Comparison of ENCODE assay signal across 8 mouse cellular contexts in the genomic region with DNA sequence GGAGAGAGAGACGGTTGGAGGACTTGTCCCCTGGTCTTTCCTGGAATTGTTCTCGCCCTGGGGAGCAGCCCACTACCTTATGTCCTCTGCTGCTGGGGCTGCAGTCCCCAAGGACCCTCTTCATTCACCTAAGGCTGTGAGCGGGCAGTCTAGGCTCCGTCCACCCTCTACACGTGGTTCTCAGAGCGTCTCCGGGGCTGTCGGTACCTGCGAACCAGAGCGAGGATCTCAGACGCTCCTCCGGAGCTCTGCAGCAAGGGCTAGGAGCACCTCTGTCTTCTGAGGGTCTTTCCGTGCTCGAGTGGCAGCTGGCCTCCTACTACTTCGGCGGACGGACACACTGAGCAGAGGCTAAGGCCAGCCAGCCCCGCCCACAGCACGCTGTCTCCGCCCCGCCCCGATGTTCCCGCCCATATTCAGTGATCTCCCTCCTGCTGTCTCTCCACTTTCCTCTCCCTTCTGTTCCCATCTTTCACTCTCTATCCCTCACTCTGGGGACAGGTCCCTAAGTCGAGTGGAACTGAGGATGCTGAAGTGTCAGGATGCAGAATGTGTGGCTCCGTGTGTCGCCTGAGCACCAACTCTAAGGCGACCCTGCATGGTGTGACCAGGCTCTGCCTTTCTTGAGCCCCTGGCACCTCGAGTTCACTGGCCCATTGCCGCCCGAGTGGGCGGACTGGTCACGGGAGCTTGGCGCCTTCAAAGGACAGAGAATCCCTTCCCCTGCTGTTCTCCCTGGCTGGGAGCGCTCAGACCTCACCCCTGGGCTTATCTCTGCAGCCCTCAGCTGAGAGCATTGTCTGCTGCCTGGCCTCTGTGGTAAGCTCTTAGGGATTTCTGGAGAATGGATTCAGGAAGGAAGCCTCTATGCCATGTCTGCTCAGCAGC. TPM values are rescaled to one million over a fixed set of nuclear protein-coding genes. Genes with fewer than 3 reads are reported as not detected.
DNase-seq lines count a peak whose midpoint lies in the region; ATAC-seq and TF ChIP-seq lines count a peak whose summit lies in the region.

A gene (minus strand): TSS at position 350 of the 888 bp plus-strand sequence.

- intact Hi-C loops in gastrocnemius, postnatal 36 days (cut with DNase I): no loop called here

- no peaks in the 10 kb centered on the region for H3K36me3 ChIP-seq in intestine, embryonic 16.5 days (ENCODE audit: control insufficient read depth, insufficient read depth, low read length)
- H3K36me3 ChIP-seq in liver, postnatal 0 days (replicated peaks; ENCODE audit: insufficient read depth, low read length): no peaks in the 10 kb centered on the region

- no peak within 1 kb of the TSS for H3K27ac ChIP-seq in cortical plate, adult 2 months (ENCODE audit: insufficient read depth, low read length)
- no peak within 1 kb of the TSS for H3K27ac ChIP-seq in intestine, embryonic 16.5 days (ENCODE audit: low read length)
- 0 out of 2 replicates have a peak within 1 kb of the TSS, but pooled peaks have one; percentile 1 for H3K27ac ChIP-seq in liver, postnatal 0 days (ENCODE audit: low read depth)

- H3K4me1 ChIP-seq in cortical plate, adult 2 months (ENCODE audit: control insufficient read depth, insufficient read depth, low read length): no peaks in the 10 kb centered on the region
- H3K4me1 ChIP-seq in intestine, embryonic 16.5 days (ENCODE audit: control insufficient read depth, insufficient read depth, low read length): peaks cover 15% of the 10 kb centered on the region
- peaks cover 18% of the 10 kb centered on the region for H3K4me1 ChIP-seq in liver, postnatal 0 days (ENCODE audit: insufficient read depth)

- H3K9ac ChIP-seq in intestine, embryonic 16.5 days (ENCODE audit: low read depth, low read length): peak within 1 kb of the TSS; percentile 76
- peak within 1 kb of the TSS; percentile 62 for H3K9ac ChIP-seq in liver, postnatal 0 days (replicated peaks)

- H3K4me2 ChIP-seq in intestine, embryonic 16.5 days (ENCODE audit: low read depth, low read length): peak within 1 kb of the TSS; percentile 99
- H3K4me2 ChIP-seq in liver, postnatal 0 days (ENCODE audit: low read depth, low read length): peak within 1 kb of the TSS; percentile 81

- H3K27me3 ChIP-seq in intestine, embryonic 16.5 days (replicated peaks; ENCODE audit: control insufficient read depth, insufficient read depth, low read length): no peaks in the 10 kb centered on the region
- H3K27me3 ChIP-seq in liver, postnatal 0 days (ENCODE audit: insufficient read depth, low read length): peaks cover 11% of the 10 kb centered on the region

- DNase-seq in thymus, postnatal 25 days: peak; percentile 20
- DNase-seq in thymus, adult 18-20 months: no peak
- DNase-seq in gastrocnemius, postnatal 36 days: peak; percentile 21 to 45
- DNase-seq in liver, postnatal 0 days: peak; percentile 87
- peak; percentile 74 for DNase-seq in neural tube, embryonic 10.5 days (ENCODE audit: extremely low spot score, low spot score)
- no peak for DNase-seq in left cerebral cortex, adult 9 months (ENCODE audit: low spot score in 2 of 2)

- TF ChIP-seq CTCF in cortical plate, adult 2 months (IDR thresholded peaks at IDR 0.05; ENCODE audit: extremely low read depth, insufficient read depth, low read length): no peak
- no peak for TF ChIP-seq CTCF in liver, postnatal 0 days (IDR thresholded peaks at IDR 0.05; ENCODE audit: low read depth)

- no peak for TF ChIP-seq POLR2A in cortical plate, adult 2 months (IDR thresholded peaks at IDR 0.05; ENCODE audit: extremely low read depth, insufficient read depth, low read length)

- TF ChIP-seq EP300 in liver, postnatal 0 days (IDR thresholded peaks at IDR 0.05; ENCODE audit: low read depth): no peak

- ATAC-seq in intestine, embryonic 16.5 days: peak; percentile 94
- peak; percentile 94 for ATAC-seq in liver, postnatal 0 days

- under 1% methylated on average over 34 of the region's 34 CpGs for WGBS in intestine, embryonic 16.5 days
- 2% methylated on average over 33 of the region's 34 CpGs for WGBS in liver, postnatal 0 days (ENCODE audit: insufficient replicate concordance)

- H3K9me3 ChIP-seq in intestine, embryonic 16.5 days (ENCODE audit: control insufficient read depth, low read length): no peaks in the 10 kb centered on the region
- no peaks in the 10 kb centered on the region for H3K9me3 ChIP-seq in liver, postnatal 0 days (ENCODE audit: low read length)

- peak within 1 kb of the TSS; percentile 35 for H3K4me3 ChIP-seq in cortical plate, adult 2 months (ENCODE audit: insufficient read depth, low read length)
- H3K4me3 ChIP-seq in intestine, embryonic 16.5 days (ENCODE audit: low read length): peak within 1 kb of the TSS; percentile 66
- H3K4me3 ChIP-seq in liver, postnatal 0 days (ENCODE audit: low read depth, low read length): peak within 1 kb of the TSS; percentile 50

RNA-seq across cellular contexts. Expression of the gene that starts here (rescaled TPM):
- polyA plus RNA-seq in cortical plate, adult 2 months (2012; rRNA removed): 0.04 and 0.13 TPM in 2 replicates
- 1 to 10 TPM; 1.9 to 3.1 TPM for total RNA-seq in gastrocnemius, postnatal 36 days (2021)
- polyA plus RNA-seq in intestine, embryonic 16.5 days (2015; fragmentation: Nextera tagmentation; extraction: Ambion mirVana): 2.3 and 2.4 TPM in 2 replicates
- 1.1 and 1.6 TPM in 2 replicates for polyA plus RNA-seq in liver, postnatal 0 days (2015; fragmentation: Nextera tagmentation; extraction: Ambion mirVana)

Comparison
In these comparisons a context has a peak if more than half of its experiments do, and no peak if none do; other contexts are left out.
1. DNase-seq: peak in thymus, postnatal 25 days (single experiment), gastrocnemius, postnatal 36 days (2 of 2), liver, postnatal 0 days (single experiment) and neural tube, embryonic 10.5 days (single experiment); none in thymus, adult 18-20 months (0 of 2) and left cerebral cortex, adult 9 months (0 of 2).
2. Peak in every context shown above with its lines, with median percentiles within 50 percentile points of each other: H3K4me3 ChIP-seq.